Mouse (Mus musculus) megakaryocyte, embryonic 14.5 days (primary cell): Measurements from ENCODE around the gene Tmem108.

ENCODE experiments used
- FLI1 ChIP-seq: IDR thresholded peaks from 2 replicates; pipeline ENCODE4 v1.6.1; 2012; ENCODE audit warnings: low read length, inconsistent platforms, mixed read lengths
- GATA1 ChIP-seq: IDR thresholded peaks from 3 replicates; pipeline ENCODE4 v1.6.1; 2012; ENCODE audit warnings: mixed read lengths, low read length, inconsistent platforms, borderline replicate concordance

GRCm38 (mm10) chr9:103715352-103715751 is 46.3 kb downstream of the Tmem108 start:
- TF ChIP-seq GATA1 (no peak), FLI1 (no peak)
